Mouse (Mus musculus): ENCODE results near the gene Mki67. TPM values are rescaled to one million over a fixed set of nuclear protein-coding genes. Genes with fewer than 3 reads are reported as not detected.

Mki67 gene
- total and polyA plus RNA-seq, 3 experiments: 57.8 to 102 (median 73.1) TPM

DNA sequence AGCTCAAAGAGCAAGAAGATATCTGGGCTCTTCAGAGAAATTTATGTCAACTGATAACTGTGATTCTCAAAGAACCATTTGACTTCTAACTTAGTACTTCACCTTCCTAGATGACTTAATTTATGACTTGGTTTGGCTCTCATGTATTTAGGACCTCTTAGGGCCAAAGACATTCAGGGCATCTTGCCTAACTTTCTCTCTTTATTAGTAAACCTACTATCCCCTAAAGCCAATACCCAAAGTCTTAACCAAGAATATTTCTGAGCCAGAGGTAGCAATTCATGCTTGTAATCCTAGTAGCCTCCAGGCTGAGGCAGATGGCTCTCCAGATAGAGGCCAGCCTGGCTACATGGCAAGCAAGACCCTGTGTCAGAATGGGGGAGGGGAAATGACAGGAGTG is 55.8 kb downstream of the Mki67 start:
- Histone ChIP-seq H3K27ac (ENCODE audit: insufficient read depth, low read depth) (no peak overlapping the region), H3K9ac (ENCODE audit: insufficient read depth, low read depth) (no peak overlapping the region), H3K36me3 (replicated peaks in 1 of 2; ENCODE audit: control insufficient read depth in 1 of 2, insufficient read depth in 1 of 2, low read length in 1 of 2) (peaks cover 18 to 41% of the 10 kb centered on the region in 2 experiments), H3K79me2 (replicated peaks; ENCODE audit: control insufficient read depth, extremely low read depth, insufficient read depth, poor library complexity, severe bottlenecking) (no peaks in the 10 kb centered on the region), H3K4me2 (ENCODE audit: insufficient read depth, low read depth, poor library complexity, severe bottlenecking) (no peak overlapping the region), H3K4me1 (ENCODE audit: control insufficient read depth in 1 of 2, insufficient read depth in 2 of 2) (peaks cover 1 to 48% of the 10 kb centered on the region in 2 experiments; a peak in 3 of 4 replicates), H3K4me3 (replicated peaks in 1 of 3; ENCODE audit: low read depth in 2 of 3, low read length in 2 of 3, poor library complexity in 1 of 3) (no peak overlapping the region), H3K9me3 (replicated peaks; ENCODE audit: low read length) (no peaks in the 10 kb centered on the region), H3K27me3 (replicated peaks) (no peaks in the 10 kb centered on the region)
- dilution Hi-C loops (cut with MboI; ENCODE audit: extremely low pct_ligation_motif_present, extremely low pct_unique_long_range_greater_than_20kb, low sequenced_read_pairs) (no loop called here), in situ Hi-C loops (cut with MboI; ENCODE audit: low pct_ligation_motif_present, low pct_unique_long_range_greater_than_20kb, low sequenced_read_pairs) (loop anchor here (10.0 kb wide), 1 partner anchor 166 kb away; no protein-coding TSS in a partner anchor)
- no peak for TF ChIP-seq USF2 (conservative IDR thresholded peaks at IDR 0.05; ENCODE audit: low read depth, low read length)
- no peak for TF ChIP-seq ELF1 (IDR thresholded peaks at IDR 0.05; ENCODE audit: low read depth, low read length)
- no peak for TF ChIP-seq CHD2 (IDR thresholded peaks at IDR 0.05; ENCODE audit: low read length)
- no peak for TF ChIP-seq CHD1 (IDR thresholded peaks at IDR 0.05; ENCODE audit: low read depth, low read length)
- TF ChIP-seq CTCF (conservative IDR thresholded peaks at IDR 0.05 in 1 of 2, IDR thresholded peaks at IDR 0.05 in 1 of 2; ENCODE audit: low read depth in 2 of 2, low read length in 2 of 2): no peak
- TF ChIP-seq ETS1 (conservative IDR thresholded peaks at IDR 0.05; ENCODE audit: low read depth, low read length): no peak
- TF ChIP-seq E2F4 (IDR thresholded peaks at IDR 0.05; ENCODE audit: insufficient replicate concordance, low read depth, low read length): no peak
- no peak for TF ChIP-seq JUND (conservative IDR thresholded peaks at IDR 0.05; ENCODE audit: low read depth, low read length)
- no peak for TF ChIP-seq RCOR1 (conservative IDR thresholded peaks at IDR 0.05; ENCODE audit: low read depth, low read length)
- TF ChIP-seq IRF4 (IDR thresholded peaks at IDR 0.05; ENCODE audit: low read depth, low read length): no peak
- TF ChIP-seq MAFK (IDR thresholded peaks at IDR 0.05; ENCODE audit: insufficient replicate concordance, low read length): no peak
- no peak for TF ChIP-seq MAX (IDR thresholded peaks at IDR 0.05; ENCODE audit: low read length)
- no peak for TF ChIP-seq TCF12 (IDR thresholded peaks at IDR 0.05; ENCODE audit: low read depth, low read length)
- TF ChIP-seq PAX5 (IDR thresholded peaks at IDR 0.05; ENCODE audit: low read length): no peak
- TF ChIP-seq ZKSCAN1 (IDR thresholded peaks at IDR 0.05; ENCODE audit: borderline replicate concordance, low read depth, low read length): no peak
- DNase-seq (ENCODE audit: extremely low read depth): no peak

DNA sequence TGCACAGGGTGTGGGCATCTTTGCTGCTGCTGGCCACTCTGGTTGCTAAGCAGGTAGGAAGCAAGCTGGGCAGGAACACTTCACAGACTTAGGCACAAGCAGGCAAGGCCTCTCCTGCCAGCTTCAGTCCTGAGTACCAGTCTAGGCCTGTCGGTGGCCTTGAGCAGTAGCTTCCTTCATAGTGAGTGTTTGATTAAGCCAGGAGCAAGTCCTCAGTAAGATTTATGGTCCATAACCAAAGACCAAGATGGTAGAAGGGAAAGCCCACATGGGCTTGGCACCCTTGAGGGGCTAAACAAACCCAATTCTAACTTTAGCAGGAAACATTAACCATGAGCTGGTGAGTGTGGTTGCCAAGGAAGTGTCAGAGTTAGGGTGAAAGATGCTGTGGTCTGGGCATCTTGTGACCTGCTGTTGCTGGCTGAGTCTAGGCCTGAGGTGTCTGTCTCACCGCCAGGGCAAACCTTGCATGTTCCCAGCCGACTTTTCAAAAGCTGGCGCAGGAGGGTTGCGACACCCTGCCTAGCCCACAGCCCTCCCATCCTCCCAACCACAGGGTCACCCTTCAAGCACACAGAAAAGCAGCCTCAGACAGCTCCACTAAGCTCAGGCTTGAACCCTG is 56.7 kb downstream of the Mki67 start:
- dilution Hi-C loops (cut with MboI; ENCODE audit: extremely low pct_ligation_motif_present, extremely low pct_unique_long_range_greater_than_20kb, low sequenced_read_pairs) (no loop called here), in situ Hi-C loops (cut with MboI; ENCODE audit: low pct_ligation_motif_present, low pct_unique_long_range_greater_than_20kb, low sequenced_read_pairs) (no loop called here)
- Histone ChIP-seq H3K27ac (ENCODE audit: insufficient read depth, low read depth) (no peak overlapping the region), H3K4me2 (ENCODE audit: insufficient read depth, low read depth, poor library complexity, severe bottlenecking) (no peak overlapping the region), H3K9ac (ENCODE audit: insufficient read depth, low read depth) (no peak overlapping the region), H3K9me3 (replicated peaks; ENCODE audit: low read length) (no peaks in the 10 kb centered on the region), H3K27me3 (replicated peaks) (no peaks in the 10 kb centered on the region), H3K4me1 (ENCODE audit: control insufficient read depth in 1 of 2, insufficient read depth in 2 of 2) (peaks cover 7 to 53% of the 10 kb centered on the region in 2 experiments; a peak in 3 of 4 replicates), H3K79me2 (replicated peaks; ENCODE audit: control insufficient read depth, extremely low read depth, insufficient read depth, poor library complexity, severe bottlenecking) (no peaks in the 10 kb centered on the region), H3K4me3 (replicated peaks in 1 of 3; ENCODE audit: low read depth in 2 of 3, low read length in 2 of 3, poor library complexity in 1 of 3) (no peak overlapping the region), H3K36me3 (replicated peaks in 1 of 2; ENCODE audit: control insufficient read depth in 1 of 2, insufficient read depth in 1 of 2, low read length in 1 of 2) (peaks cover 18 to 34% of the 10 kb centered on the region in 2 experiments)
- no peak for DNase-seq (ENCODE audit: extremely low read depth)
- TF ChIP-seq USF2 (conservative IDR thresholded peaks at IDR 0.05; ENCODE audit: low read depth, low read length) (no peak), SIN3A (IDR thresholded peaks at IDR 0.05; ENCODE audit: low read length) (no peak), HCFC1 (IDR thresholded peaks at IDR 0.05; ENCODE audit: low read depth, low read length) (no peak), MXI1 (IDR thresholded peaks at IDR 0.05; ENCODE audit: low read depth, low read length) (no peak), NRF1 (IDR thresholded peaks at IDR 0.05; ENCODE audit: low read depth, low read length) (no peak), ZNF384 (IDR thresholded peaks at IDR 0.05; ENCODE audit: low read depth, low read length) (no peak), BHLHE40 (IDR thresholded peaks at IDR 0.05; ENCODE audit: low read depth, low read length) (no peak), JUND (conservative IDR thresholded peaks at IDR 0.05; ENCODE audit: low read depth, low read length) (no peak), TBP (conservative IDR thresholded peaks at IDR 0.05; ENCODE audit: low read depth, low read length) (no peak), KAT2A (IDR thresholded peaks at IDR 0.05; ENCODE audit: insufficient replicate concordance, low read length) (no peak), PAX5 (IDR thresholded peaks at IDR 0.05; ENCODE audit: low read length) (no peak), E2F4 (IDR thresholded peaks at IDR 0.05; ENCODE audit: insufficient replicate concordance, low read depth, low read length) (no peak), ETS1 (conservative IDR thresholded peaks at IDR 0.05; ENCODE audit: low read depth, low read length) (no peak), UBTF (IDR thresholded peaks at IDR 0.05; ENCODE audit: low read depth, low read length) (no peak), MAZ (IDR thresholded peaks at IDR 0.05; ENCODE audit: low read depth, low read length) (no peak), ZMIZ1 (IDR thresholded peaks at IDR 0.05; ENCODE audit: low read depth, low read length) (no peak), POLR2A (IDR thresholded peaks at IDR 0.05; ENCODE audit: low read depth, low read length) (no peak)

Data from CH12.LX (cell line).